In the genomic region with DNA sequence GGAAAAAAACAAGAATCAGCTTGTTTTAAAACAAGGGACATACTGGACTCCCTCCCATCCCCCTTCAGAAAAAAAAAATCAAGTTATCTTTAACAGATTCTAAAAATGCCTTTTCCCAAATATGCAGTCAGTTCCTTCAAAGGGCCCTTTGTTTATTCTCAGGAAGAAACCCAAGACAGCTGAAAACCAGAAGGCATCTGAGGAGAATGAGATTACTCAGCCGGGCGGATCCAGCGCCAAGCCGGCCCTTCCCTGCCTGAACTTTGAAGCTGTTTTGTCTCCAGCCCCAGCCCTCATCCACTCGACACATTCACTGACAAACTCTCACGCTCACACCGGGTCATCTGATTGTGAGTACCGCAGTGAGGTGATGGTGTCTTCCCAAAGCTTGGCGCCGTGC, we compare ENCODE assay signal across 9 mouse cellular contexts.
DNase-seq lines count a peak whose midpoint lies in the region; ATAC-seq lines count a peak whose summit lies in the region.
"Had no signal": no experiment of that assay in that cellular context is flagged by ENCODE, and none has a peak within 500 bp of the region (broad histone marks: within the 10 kb centered on the region; RNA-seq: fewer than 3 reads in every experiment).

No protein-coding gene starts in this region.

- H3K4me3 ChIP-seq in forebrain, embryonic 14.5 days (ENCODE audit: low read depth, low read length), result no peak overlapping the region
- no peak overlapping the region for H3K4me3 ChIP-seq in neural tube, embryonic 11.5 days (ENCODE audit: low read depth, low read length)
- H3K4me3 ChIP-seq: megakaryocyte, embryonic 14.5 days had no signal

- no peak for ATAC-seq in forebrain, embryonic 14.5 days
- ATAC-seq in neural tube, embryonic 11.5 days (ENCODE audit: insufficient read depth, low FRiP score, low TSS enrichment), result no peak
- ATAC-seq in megakaryocyte progenitor cell, adult 5-6 weeks (replicated peaks; ENCODE audit: poor library complexity), result no peak

- H3K9ac ChIP-seq in forebrain, embryonic 14.5 days (ENCODE audit: low read length), result no peak overlapping the region
- no peak overlapping the region for H3K9ac ChIP-seq in neural tube, embryonic 11.5 days (ENCODE audit: low read length)

- 22% methylated on average over 10 of the region's 10 CpGs for WGBS in forebrain, embryonic 14.5 days
- WGBS in neural tube, embryonic 11.5 days, result 34% methylated on average over 10 of the region's 10 CpGs

- no peaks in the 10 kb centered on the region for H3K9me3 ChIP-seq in forebrain, embryonic 14.5 days (replicated peaks; ENCODE audit: control insufficient read depth, low read length)
- H3K9me3 ChIP-seq in neural tube, embryonic 11.5 days (ENCODE audit: control insufficient read depth, low read length), result no peaks in the 10 kb centered on the region
- H3K9me3 ChIP-seq: megakaryocyte, embryonic 14.5 days had no signal

- H3K36me3 ChIP-seq in forebrain, embryonic 14.5 days (ENCODE audit: control insufficient read depth, insufficient read depth, low read length), result peaks cover 39% of the 10 kb centered on the region
- H3K36me3 ChIP-seq in neural tube, embryonic 11.5 days (ENCODE audit: control insufficient read depth, insufficient read depth, low read length), result no peaks in the 10 kb centered on the region

- peaks cover 33% of the 10 kb centered on the region for H3K4me1 ChIP-seq in forebrain, embryonic 14.5 days (ENCODE audit: control insufficient read depth, insufficient read depth, low read length)
- H3K4me1 ChIP-seq in neural tube, embryonic 11.5 days (ENCODE audit: control insufficient read depth, insufficient read depth, low read length), result 0 out of 2 replicates have a peak, but pooled peaks cover 4% of the 10 kb centered on the region

- no peak overlapping the region for H3K27ac ChIP-seq in forebrain, embryonic 14.5 days (ENCODE audit: low read depth, low read length)
- H3K27ac ChIP-seq in neural tube, embryonic 11.5 days (ENCODE audit: low read depth, low read length), result no peak overlapping the region

- intact Hi-C loops in heart, postnatal 25 days (cut with DNase I), result loop anchor here (5.0 to 10.0 kb wide), 3 partner anchors 35 to 663 kb away; no protein-coding TSS in a partner anchor

- peak; percentile 42 for DNase-seq in adrenal gland, postnatal 14 days
- no peak for DNase-seq in adrenal gland, postnatal 4 days (ENCODE audit: low spot score in 2 of 2)
- peak; percentile 66 for DNase-seq in MN1 (ENCODE audit: low spot score)
- DNase-seq in forebrain, embryonic 14.5 days (ENCODE audit: low spot score), result peak; percentile 54
- peak; percentile 72 for DNase-seq in heart, postnatal 25 days (ENCODE audit: low spot score)
- DNase-seq in kidney, postnatal 36 days, result peak; percentile 69 to 73
- peak; percentile 37 for DNase-seq in neural tube, embryonic 11.5 days (ENCODE audit: low spot score)

- no peak overlapping the region for H3K4me2 ChIP-seq in forebrain, embryonic 14.5 days (ENCODE audit: low read length)
- no peak overlapping the region for H3K4me2 ChIP-seq in neural tube, embryonic 11.5 days (ENCODE audit: low read depth)

- no peaks in the 10 kb centered on the region for H3K27me3 ChIP-seq in forebrain, embryonic 14.5 days (replicated peaks; ENCODE audit: control insufficient read depth, insufficient read depth, low read length)
- H3K27me3 ChIP-seq in neural tube, embryonic 11.5 days (ENCODE audit: control insufficient read depth, insufficient read depth, low read length), result no peaks in the 10 kb centered on the region
- H3K27me3 ChIP-seq: megakaryocyte, embryonic 14.5 days had no signal

Comparison
In these comparisons a context has a peak if more than half of its experiments do, and no peak if none do; other contexts are left out.
1. DNase-seq: peak in adrenal gland, postnatal 14 days (single experiment), MN1 (single experiment), forebrain, embryonic 14.5 days (single experiment), heart, postnatal 25 days (single experiment), kidney, postnatal 36 days (2 of 2) and neural tube, embryonic 11.5 days (single experiment); none in adrenal gland, postnatal 4 days (0 of 2).